Mouse (Mus musculus): ENCODE results near the gene Gnat1. TPM values are rescaled to one million over a fixed set of nuclear protein-coding genes. Genes with fewer than 3 reads are reported as not detected.
A peak's percentile ranks its signal among the peaks of the same experiment; 100 is the strongest.

Gene Gnat1
- total RNA-seq, 1 experiment from 2014 or later: not detected

- peak; percentile 66 to 70; a peak in 3 of 4 replicates for ATAC-seq (replicated peaks in 1 of 2; ENCODE audit: insufficient read depth in 1 of 2, low FRiP score in 2 of 2, low TSS enrichment in 1 of 2, low read depth in 1 of 2, poor library complexity in 2 of 2, severe bottlenecking in 2 of 2)
Measured at GRCm38 (mm10) chr9:107685231-107685981, 5.9 kb upstream of the Gnat1 start.

- no peak for ATAC-seq (replicated peaks in 1 of 2; ENCODE audit: insufficient read depth in 1 of 2, low FRiP score in 2 of 2, low TSS enrichment in 1 of 2, low read depth in 1 of 2, poor library complexity in 2 of 2, severe bottlenecking in 2 of 2)
Measured at GRCm38 (mm10) chr9:107682405-107682804, 2.9 kb upstream of the Gnat1 start.

GRCm38 (mm10) chr9:107678861-107679260, 651 bp downstream of the Gnat1 start:
- no peak for ATAC-seq (replicated peaks in 1 of 2; ENCODE audit: insufficient read depth in 1 of 2, low FRiP score in 2 of 2, low TSS enrichment in 1 of 2, low read depth in 1 of 2, poor library complexity in 2 of 2, severe bottlenecking in 2 of 2)

GRCm38 (mm10) chr9:107677819-107678526, 1.5 kb downstream of the Gnat1 start:
- peak in 1 of 2 experiments; percentile 44; a peak in 1 of 4 replicates for ATAC-seq (replicated peaks in 1 of 2; ENCODE audit: insufficient read depth in 1 of 2, low FRiP score in 2 of 2, low TSS enrichment in 1 of 2, low read depth in 1 of 2, poor library complexity in 2 of 2, severe bottlenecking in 2 of 2)

- ATAC-seq (replicated peaks in 1 of 2; ENCODE audit: insufficient read depth in 1 of 2, low FRiP score in 2 of 2, low TSS enrichment in 1 of 2, low read depth in 1 of 2, poor library complexity in 2 of 2, severe bottlenecking in 2 of 2): no peak; a peak in 1 of 4 replicates
Measured at GRCm38 (mm10) chr9:107677091-107677784, 2.3 kb downstream of the Gnat1 start.

- 0 out of 4 replicates have a peak, but pooled peaks of 1 of the 2 experiments have one; percentile 13 for ATAC-seq (replicated peaks in 1 of 2; ENCODE audit: insufficient read depth in 1 of 2, low FRiP score in 2 of 2, low TSS enrichment in 1 of 2, low read depth in 1 of 2, poor library complexity in 2 of 2, severe bottlenecking in 2 of 2)
Measured at GRCm38 (mm10) chr9:107676302-107676701, 3.2 kb downstream of the Gnat1 start.

GRCm38 (mm10) chr9:107675671-107676301, 3.7 kb downstream of the Gnat1 start:
- peak; percentile 50 to 77; a peak in 3 of 4 replicates for ATAC-seq (replicated peaks in 1 of 2; ENCODE audit: insufficient read depth in 1 of 2, low FRiP score in 2 of 2, low TSS enrichment in 1 of 2, low read depth in 1 of 2, poor library complexity in 2 of 2, severe bottlenecking in 2 of 2)

GRCm38 (mm10) chr9:107674609-107675429, 4.7 kb downstream of the Gnat1 start:
- no peak for ATAC-seq (replicated peaks in 1 of 2; ENCODE audit: insufficient read depth in 1 of 2, low FRiP score in 2 of 2, low TSS enrichment in 1 of 2, low read depth in 1 of 2, poor library complexity in 2 of 2, severe bottlenecking in 2 of 2)

- no peak for ATAC-seq (replicated peaks in 1 of 2; ENCODE audit: insufficient read depth in 1 of 2, low FRiP score in 2 of 2, low TSS enrichment in 1 of 2, low read depth in 1 of 2, poor library complexity in 2 of 2, severe bottlenecking in 2 of 2)
Measured at GRCm38 (mm10) chr9:107670259-107670658, 9.3 kb downstream of the Gnat1 start.

GRCm38 (mm10) chr9:107669480-107669945, 10.0 kb downstream of the Gnat1 start, which contains the start of gene Slc38a3:
Slc38a3 (minus strand) TSS chr9:107669530.
- ATAC-seq (replicated peaks in 1 of 2; ENCODE audit: insufficient read depth in 1 of 2, low FRiP score in 2 of 2, low TSS enrichment in 1 of 2, low read depth in 1 of 2, poor library complexity in 2 of 2, severe bottlenecking in 2 of 2): no peak

GRCm38 (mm10) chr9:107668916-107669315, 10.6 kb downstream of the Gnat1 start:
- no peak for ATAC-seq (replicated peaks in 1 of 2; ENCODE audit: insufficient read depth in 1 of 2, low FRiP score in 2 of 2, low TSS enrichment in 1 of 2, low read depth in 1 of 2, poor library complexity in 2 of 2, severe bottlenecking in 2 of 2)

- ATAC-seq (replicated peaks in 1 of 2; ENCODE audit: insufficient read depth in 1 of 2, low FRiP score in 2 of 2, low TSS enrichment in 1 of 2, low read depth in 1 of 2, poor library complexity in 2 of 2, severe bottlenecking in 2 of 2): no peak
Measured at GRCm38 (mm10) chr9:107668011-107668410, 11.5 kb downstream of the Gnat1 start.

GRCm38 (mm10) chr9:107667219-107667618, 12.3 kb downstream of the Gnat1 start:
- peak in 1 of 2 experiments; percentile 29; a peak in 2 of 4 replicates for ATAC-seq (replicated peaks in 1 of 2; ENCODE audit: insufficient read depth in 1 of 2, low FRiP score in 2 of 2, low TSS enrichment in 1 of 2, low read depth in 1 of 2, poor library complexity in 2 of 2, severe bottlenecking in 2 of 2)

- peak in 1 of 2 experiments; percentile 22; a peak in 1 of 4 replicates for ATAC-seq (replicated peaks in 1 of 2; ENCODE audit: insufficient read depth in 1 of 2, low FRiP score in 2 of 2, low TSS enrichment in 1 of 2, low read depth in 1 of 2, poor library complexity in 2 of 2, severe bottlenecking in 2 of 2)
Measured at GRCm38 (mm10) chr9:107666751-107667205, 12.7 kb downstream of the Gnat1 start.

- ATAC-seq (replicated peaks in 1 of 2; ENCODE audit: insufficient read depth in 1 of 2, low FRiP score in 2 of 2, low TSS enrichment in 1 of 2, low read depth in 1 of 2, poor library complexity in 2 of 2, severe bottlenecking in 2 of 2): no peak
Measured at GRCm38 (mm10) chr9:107665308-107665707, 14.2 kb downstream of the Gnat1 start.

- ATAC-seq (replicated peaks in 1 of 2; ENCODE audit: insufficient read depth in 1 of 2, low FRiP score in 2 of 2, low TSS enrichment in 1 of 2, low read depth in 1 of 2, poor library complexity in 2 of 2, severe bottlenecking in 2 of 2): no peak
Measured at GRCm38 (mm10) chr9:107663525-107663924, 16.0 kb downstream of the Gnat1 start.

All from hematopoietic stem cell, adult 5-6 weeks (primary cell).